Mouse (Mus musculus) megakaryocyte, embryonic 14.5 days (primary cell): Measurements from ENCODE around the gene Myo1d.

Source experiments
- FLI1 ChIP-seq: IDR thresholded peaks from 2 replicates; pipeline ENCODE4 v1.6.1; 2012; ENCODE audit warnings: low read length, inconsistent platforms, mixed read lengths
- GATA1 ChIP-seq: IDR thresholded peaks from 3 replicates; pipeline ENCODE4 v1.6.1; 2012; ENCODE audit warnings: mixed read lengths, low read length, inconsistent platforms, borderline replicate concordance

- TF ChIP-seq GATA1 (no peak), FLI1 (no peak)
Measured at GRCm38 (mm10) chr11:80713705-80714104, 66.1 kb downstream of the Myo1d start.
